Mouse (Mus musculus): Measurements from ENCODE around the gene Flnb. TPM values are rescaled to one million over a fixed set of nuclear protein-coding genes. Genes with fewer than 3 reads are reported as not detected.
A peak's percentile ranks its signal among the peaks of the same experiment; 100 is the strongest.

The Flnb gene
- total RNA-seq, 2 experiments from 2014 or later = 42.8 to 47.3 TPM

- DNase-seq = peak; percentile 26
Observed at GRCm38 (mm10) chr14:7826151-7826937, 8.6 kb downstream of the Flnb start.

DNA sequence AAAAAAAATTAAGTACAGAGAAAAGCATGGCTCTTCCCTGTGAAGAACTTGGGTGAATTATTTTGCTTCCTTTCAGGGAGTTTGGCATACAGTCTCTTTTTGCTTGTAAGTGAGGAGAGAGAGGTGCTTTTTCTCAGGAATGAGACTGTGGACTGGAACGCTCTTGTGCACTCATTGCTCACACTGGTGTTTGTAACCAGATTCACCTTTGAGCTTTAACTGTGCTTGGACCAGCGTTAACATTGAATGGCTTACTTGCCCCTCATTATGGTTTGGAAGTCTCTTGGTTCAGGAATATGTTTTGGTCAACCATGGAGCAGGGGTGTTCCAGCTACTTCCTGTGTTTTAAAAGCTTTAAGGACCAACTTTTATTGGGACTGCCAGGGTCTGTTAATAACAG is 11.4 kb downstream of the Flnb start:
- no peak for DNase-seq

DNA sequence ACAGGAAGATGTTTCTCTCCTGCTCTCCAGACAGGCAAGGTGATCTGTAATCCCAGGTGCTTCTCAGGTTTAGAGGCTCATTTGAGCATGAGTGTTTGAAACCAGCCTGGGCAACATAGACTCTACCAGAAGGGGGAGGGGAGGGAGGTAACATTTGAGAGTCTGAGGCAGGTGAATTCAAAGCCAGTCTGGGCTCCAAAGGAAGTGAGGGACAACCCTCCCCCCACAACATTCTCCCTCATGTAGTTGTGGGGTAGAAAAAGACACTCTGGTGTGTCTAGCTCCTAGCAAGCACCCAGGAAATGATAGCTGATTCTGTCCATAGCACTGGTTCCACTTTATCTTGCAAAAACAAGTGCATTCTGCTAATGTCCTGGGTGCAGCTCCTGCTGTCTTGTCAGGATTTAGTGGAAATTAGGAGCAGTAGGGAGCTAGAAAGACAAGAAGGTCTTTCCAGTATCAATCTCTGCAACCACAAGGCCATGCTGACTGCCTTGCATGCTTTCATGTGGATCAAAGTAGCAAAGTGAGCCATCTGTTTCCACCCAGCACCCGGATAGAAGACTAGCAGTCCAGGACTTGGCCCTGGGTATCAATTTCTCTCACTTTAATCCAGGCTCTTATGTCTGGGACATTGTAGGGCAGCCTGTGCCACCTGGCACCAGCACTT is 14.1 kb downstream of the Flnb start:
- DNase-seq = no peak

DNA sequence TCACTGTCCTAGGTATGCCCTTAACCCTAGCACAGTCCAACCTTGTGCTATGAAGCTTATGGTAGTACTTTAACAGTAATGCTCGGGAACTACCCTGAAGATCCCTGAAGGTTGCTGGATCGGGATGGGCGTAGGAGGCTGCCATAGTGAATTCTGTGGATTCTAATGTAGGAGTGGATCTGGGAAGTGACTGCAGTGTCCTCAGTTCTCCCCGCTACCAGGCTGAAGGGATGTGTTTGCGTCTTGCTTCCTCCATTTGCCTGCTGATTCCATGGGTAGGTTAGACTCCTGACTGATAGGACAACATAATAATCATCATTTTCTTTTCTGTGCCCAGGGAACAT is 14.7 kb downstream of the Flnb start:
- DNase-seq = no peak

DNA sequence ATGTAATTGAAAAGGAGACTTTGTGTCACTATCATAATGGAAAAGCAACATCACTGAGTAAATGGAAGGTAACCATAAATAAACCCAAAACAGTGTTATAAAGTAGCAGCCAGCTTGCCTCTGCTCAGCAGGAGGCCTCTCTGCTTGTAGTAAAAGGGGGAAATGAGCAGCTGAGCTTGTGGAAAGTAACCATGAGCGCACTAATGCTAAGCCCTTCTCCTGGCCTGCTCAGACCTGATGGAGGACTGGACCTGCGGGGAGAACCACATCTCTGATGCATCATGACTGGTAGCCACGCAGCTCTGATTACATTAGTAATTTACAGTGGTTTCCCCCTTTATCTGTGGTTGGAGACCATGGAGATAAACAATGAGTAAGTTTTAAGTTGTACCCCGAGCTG is 15.7 kb downstream of the Flnb start:
- no peak for DNase-seq

GRCm38 (mm10) chr14:7838564-7839089 is 20.9 kb downstream of the Flnb start:
- DNase-seq = no peak

- DNase-seq = no peak
Observed at GRCm38 (mm10) chr14:7839950-7840514, 22.3 kb downstream of the Flnb start.

GRCm38 (mm10) chr14:7842631-7843332 is 25.0 kb downstream of the Flnb start:
- no peak for DNase-seq

GRCm38 (mm10) chr14:7846696-7847095 is 28.9 kb downstream of the Flnb start:
- no peak for DNase-seq

- DNase-seq = peak; percentile 35
Observed at GRCm38 (mm10) chr14:7847746-7848232, 30.0 kb downstream of the Flnb start.

GRCm38 (mm10) chr14:7850913-7851312 is 33.2 kb downstream of the Flnb start:
- DNase-seq = no peak

DNA sequence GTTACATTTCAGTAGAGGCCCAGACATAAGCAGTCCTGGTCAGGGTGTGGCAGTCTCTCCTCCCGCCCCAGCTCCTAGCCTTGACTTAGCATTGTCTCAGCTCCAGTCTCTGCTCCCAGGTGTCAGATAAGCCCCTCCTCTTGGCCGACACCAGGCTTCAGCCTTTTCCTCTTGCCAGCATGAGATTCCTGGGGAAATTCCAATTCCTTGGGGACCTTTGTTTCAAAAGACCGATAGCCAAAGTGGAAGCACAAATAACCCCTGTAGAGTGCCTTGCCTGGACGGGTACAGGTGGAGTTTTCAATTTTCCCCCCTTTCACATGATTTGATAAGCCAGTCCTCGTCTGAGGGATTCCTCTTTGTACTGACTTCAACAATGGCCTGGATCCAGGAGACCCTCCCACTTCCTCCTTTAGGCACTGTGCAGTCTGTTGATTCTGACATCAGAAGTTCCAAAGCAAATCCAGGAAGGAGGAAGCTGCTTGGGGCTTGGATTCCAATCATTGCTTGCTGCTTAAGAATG is 33.8 kb downstream of the Flnb start:
- DNase-seq = peak; percentile 73

DNA sequence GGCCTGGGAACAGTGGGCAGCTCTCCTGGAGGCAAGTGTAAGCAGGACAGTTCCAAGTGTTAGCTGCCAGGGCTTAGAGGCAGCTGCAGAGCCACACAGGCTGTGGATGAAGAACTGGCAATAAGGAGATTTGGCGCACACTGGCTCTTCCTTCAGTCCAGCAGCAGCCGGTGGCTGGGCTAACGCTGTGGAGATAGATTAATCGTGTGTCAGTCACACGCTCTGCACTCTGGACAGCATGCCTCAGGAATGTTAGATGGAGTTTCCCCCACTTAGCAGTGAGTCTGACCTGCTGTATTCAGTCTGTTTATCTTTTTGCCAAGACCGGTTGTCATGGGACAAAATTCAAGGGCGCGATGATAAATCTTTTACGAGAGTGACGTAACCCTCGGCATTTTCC is 35.9 kb downstream of the Flnb start:
- peak; percentile 60 for DNase-seq

- DNase-seq = no peak
Observed at GRCm38 (mm10) chr14:7854366-7854765, 36.6 kb downstream of the Flnb start.

DNA sequence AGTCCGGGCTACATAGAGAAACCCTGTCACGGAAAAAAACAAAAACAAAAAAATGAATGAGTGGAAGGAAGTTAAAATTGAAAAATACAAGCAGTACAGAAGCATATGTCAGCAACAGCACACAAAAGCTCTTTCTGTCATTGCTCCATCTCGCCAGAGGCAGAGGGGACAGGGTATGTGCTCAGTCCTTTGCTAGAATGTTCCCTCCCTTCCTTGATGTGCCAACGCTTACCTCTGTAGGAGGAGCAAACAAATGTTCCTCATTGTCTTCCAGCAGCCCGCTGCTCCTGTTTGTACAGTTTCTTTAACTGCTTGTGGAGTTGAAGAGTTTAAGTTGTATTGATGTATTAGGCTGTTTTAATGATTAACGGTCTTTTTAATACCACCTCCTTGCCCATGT is 37.3 kb downstream of the Flnb start:
- DNase-seq = no peak

GRCm38 (mm10) chr14:7855501-7855900 is 37.7 kb downstream of the Flnb start:
- no peak for DNase-seq

DNA sequence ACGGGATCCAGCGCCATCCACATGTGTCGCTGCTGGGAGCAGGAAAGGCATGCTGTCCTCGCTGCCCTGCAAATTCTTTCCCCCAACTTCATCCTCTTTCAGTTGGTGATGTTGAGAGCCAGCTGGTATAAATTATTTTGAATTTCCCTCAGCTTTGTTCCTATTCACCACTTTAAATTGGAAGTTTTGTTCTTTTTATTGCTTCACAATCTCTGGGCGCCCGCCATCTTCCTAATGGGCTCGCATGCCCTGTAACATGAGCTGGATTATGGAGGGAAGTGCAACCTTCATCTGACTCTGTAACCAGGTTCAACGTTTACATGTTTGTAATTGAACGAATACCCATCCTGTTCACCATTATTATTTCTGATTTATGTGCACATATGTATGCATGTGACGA is 38.6 kb downstream of the Flnb start:
- no peak for DNase-seq

DNA sequence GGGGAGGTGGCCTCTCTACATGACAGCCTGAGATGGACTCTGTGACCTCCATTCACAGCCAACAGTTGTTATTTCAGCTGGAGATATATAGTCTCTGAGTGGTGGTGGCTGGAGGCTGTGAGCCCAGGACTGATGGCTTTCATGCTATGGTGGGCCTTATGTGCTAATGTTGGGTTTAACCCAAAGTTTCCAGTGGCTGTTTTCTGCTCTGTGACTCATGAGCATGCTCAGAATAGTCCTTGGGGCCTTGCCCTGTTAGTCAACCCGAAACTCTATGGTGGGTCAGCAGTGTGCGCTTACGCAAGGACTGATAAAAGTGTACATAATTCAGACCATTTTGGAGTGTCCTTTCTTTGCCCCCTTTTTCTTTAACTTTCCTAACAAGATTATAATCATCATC is 40.1 kb downstream of the Flnb start:
- no peak for DNase-seq

DNA sequence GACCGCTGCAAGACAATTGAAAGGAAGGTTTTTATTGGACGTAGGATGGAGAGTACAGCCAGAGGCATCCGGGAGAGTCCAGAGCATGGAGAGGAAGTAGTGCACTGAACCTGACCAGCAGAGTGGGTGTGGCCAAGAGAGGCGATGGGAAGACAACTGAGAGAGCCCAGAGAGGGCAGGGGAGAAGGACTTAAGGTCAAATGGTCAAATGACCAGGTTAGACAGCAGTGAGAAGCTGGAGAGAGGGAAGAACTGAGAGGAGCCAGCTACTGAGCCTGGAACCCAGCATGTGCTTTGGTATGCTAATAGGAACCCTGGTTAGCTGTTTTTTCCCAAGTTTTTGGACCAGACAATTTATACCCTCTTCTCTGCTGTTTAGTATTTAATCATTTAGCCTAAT is 40.7 kb downstream of the Flnb start:
- DNase-seq = no peak

DNA sequence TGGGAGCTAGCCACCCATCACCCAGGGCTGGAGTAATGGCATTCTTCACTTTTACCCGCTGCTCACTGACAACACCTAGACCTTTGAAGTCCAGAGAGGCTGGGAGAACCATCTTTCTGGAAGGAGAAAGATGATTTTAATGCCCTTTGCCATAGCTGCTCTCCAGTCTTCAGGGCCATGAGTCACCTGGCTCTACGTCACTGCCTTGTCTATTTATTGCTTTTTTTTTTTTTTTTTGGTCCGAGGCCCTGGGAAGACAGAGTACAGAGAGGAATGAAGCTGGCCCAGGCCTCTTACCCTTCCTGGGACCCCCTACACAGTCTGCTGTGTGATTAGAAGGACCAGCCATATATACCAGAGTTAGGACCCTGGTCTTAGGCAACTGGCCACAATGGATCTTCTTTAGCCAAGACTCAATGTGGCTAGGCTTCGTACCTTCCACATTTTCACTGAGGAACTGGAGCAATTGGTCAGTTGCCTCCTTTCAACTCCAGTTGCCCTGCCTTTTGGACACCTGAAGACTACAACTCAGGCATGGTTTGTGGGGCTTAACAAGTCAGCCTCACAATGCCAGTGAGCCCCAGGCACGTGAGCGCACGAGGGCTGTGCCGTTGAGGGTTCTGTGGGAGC is 42.9 kb downstream of the Flnb start:
- no peak for DNase-seq

- no peak for DNase-seq
Observed at GRCm38 (mm10) chr14:7861275-7861674, 43.5 kb downstream of the Flnb start.

- no peak for DNase-seq
Observed at GRCm38 (mm10) chr14:7862226-7862625, 44.5 kb downstream of the Flnb start.
